Mouse (Mus musculus): ENCODE measurements at regions not wholly inside any gene's neighbourhood (a gene's known extent, or its start where the extent isn't known, plus 50 kb on each side); places are given as distances from the start of the nearest gene placed in this dataset.
A peak's percentile ranks its signal among the peaks of the same experiment; 100 is the strongest.

- DNase-seq (ENCODE audit: low spot score) = no peak
Observed at GRCm38 (mm10) chr3:54103098-54103497, 52.7 kb upstream of the Trpc4 start.

- DNase-seq (ENCODE audit: low spot score) = no peak
Observed at GRCm38 (mm10) chr3:54083634-54084033, 72.2 kb upstream of the Trpc4 start.

DNA sequence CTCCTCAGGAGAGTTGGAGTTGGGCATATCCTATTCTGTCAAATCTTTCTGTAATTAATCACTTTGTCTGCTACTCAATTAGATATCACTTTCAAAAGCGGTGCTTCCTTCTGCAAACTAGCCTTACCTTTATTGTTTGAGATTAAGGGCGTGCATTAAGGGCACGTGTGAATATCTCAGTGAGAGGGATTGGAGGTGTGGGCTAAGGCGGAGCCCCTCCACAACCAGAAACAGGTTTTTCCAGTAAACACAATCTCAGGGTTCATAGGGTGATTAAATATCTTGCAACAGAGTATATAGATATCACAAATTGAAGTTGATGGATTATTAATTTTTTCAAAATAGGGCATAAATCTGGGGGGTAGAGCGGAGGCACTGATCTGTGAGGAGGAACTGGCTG is 79.4 kb upstream of the Trpc4 start:
- no peak for DNase-seq (ENCODE audit: low spot score)

DNA sequence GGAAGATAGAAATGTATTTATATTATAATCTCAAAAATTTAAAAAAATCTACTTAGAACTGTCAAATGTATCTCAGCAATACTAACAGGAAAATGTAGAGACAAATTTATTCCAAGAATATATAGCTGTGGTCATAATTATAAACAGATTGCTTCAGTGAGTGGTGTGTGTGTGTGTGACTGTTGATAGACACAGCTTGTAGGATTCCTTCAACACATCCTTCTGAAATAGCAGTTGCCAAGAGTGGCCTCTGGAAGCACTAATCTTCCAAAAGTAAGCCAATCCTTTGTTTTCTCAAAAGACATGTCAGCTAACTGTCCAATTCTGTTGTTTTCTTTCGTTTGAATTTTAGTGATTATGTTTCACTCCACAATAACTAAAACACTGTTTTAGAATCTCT is 95.2 kb upstream of the Trpc4 start:
- DNase-seq (ENCODE audit: low spot score) = no peak

DNA sequence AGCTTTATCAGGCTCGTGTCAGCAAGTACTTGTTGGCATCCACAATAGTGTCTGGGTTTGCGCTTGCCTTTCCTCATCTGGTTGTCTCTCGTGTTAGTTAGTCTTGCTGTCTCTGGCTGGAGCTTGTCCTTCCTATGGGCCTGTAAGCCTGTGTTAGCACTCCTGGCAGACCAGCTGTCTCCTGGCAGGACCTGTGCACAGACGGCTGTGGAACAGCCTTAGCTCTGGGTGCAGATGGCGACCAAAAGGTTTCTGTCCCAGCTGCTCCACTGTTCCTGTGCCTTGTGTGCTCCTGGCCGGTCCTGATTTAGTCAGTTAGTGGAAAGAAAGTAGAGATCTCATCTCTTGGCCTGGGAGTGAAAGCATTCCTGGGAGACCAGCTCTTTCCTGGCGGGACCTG is 101.5 kb upstream of the Trpc4 start:
- DNase-seq (ENCODE audit: low spot score) = no peak

GRCm38 (mm10) chr3:54049370-54049769 is 106.5 kb upstream of the Trpc4 start:
- no peak for DNase-seq (ENCODE audit: low spot score)

GRCm38 (mm10) chr3:54048091-54048670 is 107.7 kb upstream of the Trpc4 start:
- DNase-seq (ENCODE audit: low spot score) = no peak

DNA sequence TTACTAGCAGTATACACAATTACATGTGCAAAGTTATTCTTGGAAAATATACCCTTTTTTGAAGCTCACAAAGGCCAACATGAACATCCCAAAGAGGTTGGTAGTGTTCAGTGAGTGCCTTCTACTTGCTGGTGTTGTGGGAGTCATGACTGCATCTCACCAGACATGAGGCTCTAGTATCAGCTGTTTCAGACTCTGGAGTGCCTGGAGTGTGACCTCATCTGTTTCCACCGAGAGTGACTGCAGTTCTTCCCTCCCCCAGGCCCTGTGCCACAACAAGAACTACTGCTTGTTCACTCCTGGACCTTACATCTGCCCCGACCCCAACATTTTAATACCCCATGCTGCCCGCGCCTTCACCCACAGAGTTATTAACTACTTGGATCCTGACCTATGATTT is 128.5 kb upstream of the Trpc4 start:
- DNase-seq (ENCODE audit: low spot score) = no peak

- DNase-seq (ENCODE audit: low spot score) = peak; percentile 29
Observed at GRCm38 (mm10) chr3:54020196-54020595, 135.6 kb upstream of the Trpc4 start.

DNA sequence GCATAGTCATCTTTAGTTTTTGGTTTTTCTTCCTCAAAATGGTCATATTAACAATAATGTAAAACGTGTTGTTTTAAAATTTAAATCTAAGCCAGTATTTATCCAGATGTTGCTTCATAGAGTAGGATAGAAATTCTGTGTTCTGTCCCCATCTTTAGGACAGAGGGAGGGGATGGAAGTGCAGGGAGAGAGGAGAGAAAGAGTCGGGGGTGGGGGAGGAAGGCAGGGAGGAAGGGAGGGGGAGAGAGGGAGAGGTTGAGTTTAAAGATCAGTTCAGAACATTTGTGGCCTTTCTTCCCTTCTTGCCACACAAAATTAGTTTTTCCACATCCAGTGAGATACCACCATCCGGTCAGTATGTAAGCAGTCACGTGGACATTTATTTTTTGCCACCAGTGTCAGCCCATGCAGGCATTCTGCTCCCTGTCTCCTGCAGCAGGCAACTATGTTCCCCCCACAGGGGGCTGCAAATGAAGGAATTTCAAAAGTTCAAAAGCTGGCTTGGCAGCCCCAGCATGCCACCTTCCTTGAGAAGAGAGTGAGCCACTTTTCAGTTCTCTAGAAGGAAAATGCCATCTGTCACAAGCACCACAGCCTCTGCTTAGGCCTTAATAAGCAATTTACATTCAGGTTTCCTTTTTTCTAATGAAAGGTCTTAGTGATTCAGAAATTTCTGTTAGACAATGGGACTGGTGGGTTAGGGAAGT is 137.7 kb upstream of the Trpc4 start:
- DNase-seq (ENCODE audit: low spot score) = no peak

- no peak for DNase-seq (ENCODE audit: low spot score)
Observed at GRCm38 (mm10) chr3:54016877-54017276, 139.0 kb upstream of the Trpc4 start.

DNA sequence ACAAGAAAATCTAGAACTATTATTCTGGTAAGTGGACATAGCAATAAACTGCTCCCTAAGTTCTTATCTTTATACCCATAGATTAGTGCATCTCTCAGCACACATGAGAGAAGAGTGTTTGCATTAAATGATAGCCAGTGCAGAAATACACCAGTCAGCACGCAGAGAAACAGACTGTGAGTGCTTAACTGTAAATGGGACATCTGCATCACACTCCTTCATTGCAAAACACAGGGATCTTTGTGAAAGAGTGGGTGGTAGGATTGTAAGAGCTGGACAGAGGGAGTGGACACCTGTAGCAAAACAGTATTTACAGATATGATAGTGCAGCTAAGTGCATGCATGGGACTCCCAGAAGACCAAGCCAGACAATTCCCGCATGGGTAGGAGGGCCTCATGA is 144.8 kb upstream of the Trpc4 start:
- no peak for DNase-seq (ENCODE audit: low spot score)

- no peak for DNase-seq (ENCODE audit: low spot score)
Observed at GRCm38 (mm10) chr3:53992993-53993392, 129.4 kb upstream of the Ufm1 start.

- no peak for DNase-seq (ENCODE audit: low spot score)
Observed at GRCm38 (mm10) chr3:53988796-53989195, 125.2 kb upstream of the Ufm1 start.

DNA sequence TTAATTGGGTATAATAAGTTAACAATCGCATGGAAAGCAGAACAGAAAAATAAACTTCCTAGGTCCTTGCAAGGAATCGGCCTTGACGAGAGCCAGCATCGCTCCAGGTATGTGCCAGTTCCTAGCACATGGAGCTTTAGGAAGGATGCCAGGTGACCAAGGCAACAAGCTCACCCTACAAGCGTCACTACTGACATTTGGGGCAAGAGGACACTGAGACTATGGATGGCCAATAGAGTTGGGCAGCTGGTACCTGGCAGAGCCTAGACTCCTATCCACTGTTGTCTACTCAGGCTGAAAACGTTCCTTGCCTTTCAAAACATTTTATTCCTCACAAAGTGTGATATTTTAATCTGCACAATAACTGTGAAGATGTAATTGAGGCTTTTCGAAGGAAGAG is 124.6 kb upstream of the Ufm1 start:
- DNase-seq (ENCODE audit: low spot score) = no peak

- DNase-seq (ENCODE audit: low spot score) = no peak
Observed at GRCm38 (mm10) chr3:53987316-53987715, 123.7 kb upstream of the Ufm1 start.

DNA sequence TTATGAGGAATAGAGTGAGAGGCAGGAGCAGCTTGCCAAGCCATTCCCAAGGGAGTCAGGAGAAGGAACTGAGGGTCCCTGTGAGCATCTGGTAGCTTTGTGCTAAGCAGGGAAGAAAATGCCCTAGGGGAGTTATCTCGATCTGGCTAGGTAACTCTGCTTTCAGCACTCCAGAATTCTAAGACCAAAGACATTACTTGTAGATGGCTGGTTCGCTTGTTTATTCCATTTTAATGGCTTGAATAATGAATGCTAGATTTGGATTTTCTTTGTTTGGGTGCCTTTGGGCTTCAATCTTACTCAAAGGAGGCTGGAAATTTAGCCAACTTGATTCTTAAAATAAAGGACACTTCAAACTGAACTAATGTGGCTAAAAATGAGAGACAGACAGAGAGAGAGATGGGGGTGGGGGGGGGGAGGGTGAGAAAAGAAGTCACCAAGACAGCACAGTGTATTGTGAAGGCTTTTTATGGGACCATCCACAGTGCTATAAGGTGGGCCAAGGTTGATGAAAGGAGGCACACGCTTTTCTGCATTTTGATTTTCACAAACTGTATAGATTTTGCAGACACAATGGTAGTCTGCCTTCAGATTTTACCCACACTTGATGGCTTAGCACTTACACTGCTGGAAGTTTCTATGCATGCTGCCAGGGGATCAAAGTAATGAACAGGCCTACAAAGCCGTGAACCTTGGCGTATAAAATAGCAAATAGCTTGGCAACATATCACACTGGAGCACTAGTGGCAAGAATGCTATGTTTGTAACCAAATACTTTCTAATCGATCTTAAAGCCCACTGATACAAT is 121.3 kb upstream of the Ufm1 start:
- DNase-seq (ENCODE audit: low spot score) = no peak

GRCm38 (mm10) chr3:53982311-53982710 is 118.7 kb upstream of the Ufm1 start:
- DNase-seq (ENCODE audit: low spot score) = no peak

- no peak for DNase-seq (ENCODE audit: low spot score)
Observed at GRCm38 (mm10) chr3:53981585-53981984, 118.0 kb upstream of the Ufm1 start.

GRCm38 (mm10) chr3:53977379-53978080 is 113.9 kb upstream of the Ufm1 start:
- DNase-seq (ENCODE audit: low spot score) = no peak

DNA sequence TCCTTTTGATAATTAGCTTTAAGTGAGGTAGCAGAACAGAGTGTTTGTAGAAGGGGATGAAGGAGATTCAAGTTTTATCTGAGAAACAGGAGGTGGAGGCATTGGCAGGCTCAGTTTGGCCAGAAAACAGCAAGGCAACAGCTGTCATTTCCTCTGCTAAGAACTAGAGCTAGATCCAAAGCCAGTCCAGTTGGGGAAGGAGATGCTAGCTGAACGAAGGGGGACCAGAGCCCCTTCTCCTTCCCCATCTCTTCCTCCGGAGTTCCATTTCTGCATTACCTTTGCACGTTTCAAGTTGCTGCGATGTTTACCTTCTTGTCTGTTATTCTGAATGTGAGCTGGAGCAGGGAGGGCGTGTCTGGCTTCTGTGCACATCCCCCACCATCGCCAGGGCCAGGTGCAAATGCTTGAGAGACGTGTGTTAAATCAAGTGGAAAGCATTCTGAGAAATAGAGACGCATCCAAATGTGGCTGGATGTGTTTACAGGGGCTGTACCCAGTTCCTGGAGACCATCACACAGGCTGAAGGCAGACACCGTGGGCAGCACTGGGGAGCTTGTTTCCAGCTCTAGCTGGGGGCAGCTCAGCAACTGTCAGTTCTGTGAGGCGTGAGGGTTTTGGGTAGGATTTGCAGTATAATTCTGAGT is 111.4 kb upstream of the Ufm1 start:
- DNase-seq (ENCODE audit: low spot score) = no peak

DNA sequence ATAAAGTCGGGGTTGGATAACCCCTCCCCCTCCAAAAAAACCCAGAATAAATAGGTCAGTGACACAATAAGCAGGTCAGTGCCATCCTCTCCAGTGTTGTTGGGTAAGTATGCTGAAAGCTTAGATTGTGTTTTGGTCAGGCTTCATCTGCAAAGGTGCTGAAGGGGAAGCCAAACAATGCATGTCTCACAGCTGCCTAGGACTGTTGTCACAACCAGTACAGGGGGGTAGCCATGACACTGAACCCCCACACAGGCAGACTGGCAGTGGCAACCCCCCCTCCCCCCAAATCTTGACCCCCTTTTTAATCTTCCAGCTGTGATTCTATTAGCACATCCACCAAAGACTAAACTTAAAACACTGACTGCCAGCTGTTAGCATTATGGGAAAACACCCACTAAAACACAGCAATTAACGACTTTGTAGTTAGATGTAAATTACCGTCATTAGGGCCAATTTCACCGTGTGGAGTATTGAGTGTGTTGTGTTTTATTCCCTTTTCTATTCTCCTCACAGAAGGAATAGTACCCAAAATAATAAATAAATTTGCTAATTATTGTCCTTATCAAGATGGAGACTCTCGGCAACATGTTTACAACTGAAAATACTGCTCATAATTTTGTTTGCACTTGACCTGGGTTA is 105.5 kb upstream of the Ufm1 start:
- DNase-seq (ENCODE audit: low spot score) = no peak

Measured in adipocyte (in vitro differentiated cells).